Mouse (Mus musculus): ENCODE results near the gene Slc25a42.

DNA sequence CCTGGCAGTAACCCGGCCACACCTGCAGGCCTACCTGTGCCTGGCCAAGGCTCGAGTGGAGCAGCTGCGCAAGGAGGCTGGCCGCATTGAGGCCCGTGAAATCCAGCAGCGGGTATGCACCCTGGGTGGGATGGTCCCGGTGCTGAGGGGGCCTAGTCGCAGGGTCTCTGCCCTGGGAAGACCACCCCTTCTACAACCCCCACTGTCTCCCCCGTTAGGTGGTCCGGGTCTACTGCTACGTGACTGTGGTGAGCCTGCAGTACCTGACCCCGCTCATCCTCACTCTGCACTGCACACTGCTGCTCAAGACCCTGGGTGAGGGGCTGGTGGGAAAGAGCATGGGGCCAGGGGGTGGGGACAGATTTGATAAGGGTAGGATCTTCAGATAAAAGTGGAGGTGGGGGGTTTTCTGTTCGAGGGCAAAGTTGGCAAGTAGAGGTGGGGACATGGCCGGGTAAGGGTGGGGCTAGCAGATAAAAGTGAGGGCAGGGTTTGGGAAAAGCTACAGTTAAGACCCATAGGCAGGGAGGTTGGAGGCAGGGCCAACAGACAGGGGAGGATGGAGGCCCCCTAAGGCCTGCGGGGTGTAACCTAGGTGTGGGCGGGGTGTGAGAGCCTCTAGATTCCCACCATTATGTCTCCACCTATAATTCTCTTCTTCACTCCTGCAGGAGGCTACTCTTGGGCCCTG, 30.7 kb downstream of the Slc25a42 start:
- TF ChIP-seq CTCF (IDR thresholded peaks at IDR 0.05; ENCODE audit: borderline replicate concordance, insufficient read depth, low read depth, low read length) (no peak), POLR2A (IDR thresholded peaks at IDR 0.05; ENCODE audit: borderline replicate concordance, insufficient read depth, low read length) (no peak)
